Mouse (Mus musculus): ENCODE results near the gene Ubiad1. TPM values are rescaled to one million over a fixed set of nuclear protein-coding genes. Genes with fewer than 3 reads are reported as not detected.

The Ubiad1 gene
- polyA plus RNA-seq, 1 experiment from 2014 or later: 18.3 TPM

DNA sequence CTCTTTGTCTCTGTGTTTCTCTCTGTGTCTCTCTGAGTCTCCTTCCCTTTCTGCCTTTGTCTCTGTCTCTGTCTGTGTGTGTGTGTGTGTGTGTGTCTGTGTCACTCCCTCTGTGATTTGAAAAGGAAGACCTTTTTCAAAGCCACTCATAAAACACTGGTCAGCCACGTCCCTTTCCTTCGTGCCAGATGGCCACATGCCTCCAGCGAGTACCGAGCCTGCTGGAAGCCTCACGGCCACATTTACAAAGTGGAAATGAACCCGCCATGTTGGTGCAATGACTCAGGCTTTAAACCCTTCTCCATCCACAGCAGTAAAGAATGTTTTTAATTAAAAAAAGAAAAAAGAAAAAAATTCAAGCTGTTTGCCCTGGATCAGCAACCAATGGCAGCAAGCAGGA is 48.7 kb downstream of the Ubiad1 start:
- Histone ChIP-seq H3K4me2 (no peak overlapping the region), H3K27me3 (replicated peaks) (peaks cover 16% of the 10 kb centered on the region; the same call in 1 of the 2 replicates), H3K9ac (no peak overlapping the region), H3K9me3 (replicated peaks) (no peaks in the 10 kb centered on the region), H3K27ac (no peak overlapping the region), H3K4me1 (no peaks in the 10 kb centered on the region), H3K36me3 (no peaks in the 10 kb centered on the region), H3K4me3 (no peak overlapping the region)
- 70% methylated on average over 6 of the region's 6 CpGs for WGBS (ENCODE audit: insufficient replicate concordance)
- no peak for ATAC-seq

DNA sequence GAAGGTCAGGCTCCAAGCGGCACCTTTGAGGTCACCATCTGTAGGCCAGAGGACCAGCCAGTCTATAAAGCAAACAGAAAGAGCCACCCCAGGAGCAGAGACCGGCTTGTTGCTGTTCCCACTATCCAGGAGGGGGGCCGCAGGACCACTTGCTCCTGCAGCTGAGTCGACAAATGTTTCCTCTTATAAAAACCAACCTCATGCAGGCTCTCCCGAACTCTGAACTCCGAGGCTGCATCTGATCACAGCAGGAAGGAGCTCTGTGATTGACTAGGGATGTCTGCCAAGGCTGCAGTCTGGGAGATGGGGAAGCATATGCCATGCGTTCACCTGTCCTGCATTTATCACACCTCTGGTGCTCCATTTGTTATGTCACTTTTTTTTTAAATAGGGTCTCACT is 49.4 kb downstream of the Ubiad1 start:
- 54% methylated on average over 7 of the region's 7 CpGs for WGBS (ENCODE audit: insufficient replicate concordance)
- peaks cover 16% of the 10 kb centered on the region; the same call in 1 of the 2 replicates for H3K27me3 ChIP-seq (replicated peaks)
- no peaks in the 10 kb centered on the region for H3K36me3 ChIP-seq
- H3K27ac ChIP-seq: no peak overlapping the region
- no peaks in the 10 kb centered on the region for H3K9me3 ChIP-seq (replicated peaks)
- no peak overlapping the region for H3K9ac ChIP-seq
- no peak overlapping the region for H3K4me2 ChIP-seq
- H3K4me1 ChIP-seq: no peaks in the 10 kb centered on the region
- H3K4me3 ChIP-seq: no peak overlapping the region
- no peak for ATAC-seq

DNA sequence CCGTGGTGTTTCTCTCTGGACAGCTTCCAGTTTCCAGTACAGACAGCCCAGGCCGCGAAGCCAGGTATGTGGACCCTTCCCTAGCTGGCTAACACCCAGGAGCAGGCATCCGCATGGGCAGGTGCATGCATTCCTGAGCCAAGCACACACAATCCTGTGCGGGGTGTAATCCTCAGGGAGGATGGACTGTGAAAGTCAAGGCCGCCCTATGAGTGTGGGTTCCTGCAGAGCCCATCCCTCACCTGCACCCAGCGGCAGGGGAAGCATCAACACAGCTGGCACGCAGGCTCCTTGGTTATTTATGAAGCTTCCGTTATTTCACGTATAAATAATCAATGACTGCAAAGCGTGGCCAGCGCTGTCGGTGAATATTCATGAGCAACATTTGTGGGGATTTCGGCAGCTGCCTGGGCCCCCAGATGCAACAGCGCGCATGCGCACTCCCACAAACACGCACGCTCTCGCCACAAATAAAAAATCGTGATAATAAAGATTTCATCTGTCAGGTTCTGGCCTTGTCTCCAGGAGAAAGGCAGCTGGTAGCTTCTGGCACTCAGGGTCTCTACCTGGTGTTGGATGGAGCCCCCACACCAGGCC is 52.8 kb downstream of the Ubiad1 start:
- WGBS (ENCODE audit: insufficient replicate concordance): 57% methylated on average over 21 of the region's 21 CpGs
- Histone ChIP-seq H3K4me3 (no peak overlapping the region), H3K9me3 (replicated peaks) (no peaks in the 10 kb centered on the region), H3K4me1 (no peaks in the 10 kb centered on the region), H3K4me2 (no peak overlapping the region), H3K27me3 (replicated peaks) (peaks cover 16% of the 10 kb centered on the region; the same call in 1 of the 2 replicates), H3K9ac (no peak overlapping the region), H3K36me3 (no peaks in the 10 kb centered on the region), H3K27ac (no peak overlapping the region)
- no peak for ATAC-seq

DNA sequence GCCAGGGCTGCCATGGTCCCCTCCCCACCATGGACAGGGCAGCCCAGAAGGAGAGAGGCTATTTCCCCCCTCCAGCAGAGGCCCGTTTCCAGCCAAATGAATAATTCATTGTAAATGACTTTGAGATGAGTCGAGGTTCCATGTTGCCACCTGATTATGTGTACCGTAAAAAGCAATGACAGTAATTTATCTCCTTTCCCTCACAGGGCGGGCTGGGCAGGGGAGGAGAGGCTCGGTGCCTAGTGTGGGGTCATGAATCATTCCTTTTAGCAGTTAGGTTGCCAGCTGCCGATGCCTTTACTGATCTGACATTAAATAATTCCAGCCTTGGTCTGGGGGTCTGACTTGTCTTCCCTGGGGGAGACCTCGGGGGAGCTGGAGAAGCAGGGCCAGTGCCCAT is 54.9 kb downstream of the Ubiad1 start:
- no peak overlapping the region for H3K4me2 ChIP-seq
- no peak overlapping the region for H3K4me3 ChIP-seq
- H3K9ac ChIP-seq: no peak overlapping the region
- H3K27me3 ChIP-seq (replicated peaks): peaks cover 16% of the 10 kb centered on the region; the same call in 1 of the 2 replicates
- no peaks in the 10 kb centered on the region for H3K36me3 ChIP-seq
- H3K4me1 ChIP-seq: no peaks in the 10 kb centered on the region
- no peak for ATAC-seq
- 58% methylated on average over 7 of the region's 7 CpGs for WGBS (ENCODE audit: insufficient replicate concordance)
- H3K9me3 ChIP-seq (replicated peaks): no peaks in the 10 kb centered on the region
- H3K27ac ChIP-seq: no peak overlapping the region

DNA sequence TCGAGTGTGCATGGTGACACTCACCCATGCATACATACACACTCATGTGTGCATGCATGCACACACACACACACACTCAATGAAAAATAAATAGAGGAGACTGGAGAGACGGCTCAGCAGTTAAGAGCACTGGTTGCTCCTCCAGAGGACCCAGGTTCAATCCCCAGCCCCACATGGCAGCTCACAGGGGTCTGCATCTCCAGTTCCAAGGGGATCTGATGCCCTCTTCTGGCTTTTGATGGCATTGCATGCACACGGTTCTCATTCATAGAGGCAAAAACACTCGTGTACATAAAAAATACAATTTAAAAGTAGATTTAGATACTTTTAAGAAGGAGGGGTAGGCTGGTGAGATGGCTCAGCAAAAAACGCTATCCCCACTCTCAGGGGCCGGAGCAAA is 55.5 kb downstream of the Ubiad1 start:
- no peaks in the 10 kb centered on the region for H3K4me1 ChIP-seq
- ATAC-seq: no peak
- H3K27me3 ChIP-seq (replicated peaks): peaks cover 18% of the 10 kb centered on the region; the same call in 1 of the 2 replicates
- no peak overlapping the region for H3K4me3 ChIP-seq
- no peaks in the 10 kb centered on the region for H3K9me3 ChIP-seq (replicated peaks)
- 55% methylated on average over 6 of the region's 6 CpGs for WGBS (ENCODE audit: insufficient replicate concordance)
- H3K27ac ChIP-seq: no peak overlapping the region
- no peak overlapping the region for H3K4me2 ChIP-seq
- H3K36me3 ChIP-seq: no peaks in the 10 kb centered on the region
- no peak overlapping the region for H3K9ac ChIP-seq

DNA sequence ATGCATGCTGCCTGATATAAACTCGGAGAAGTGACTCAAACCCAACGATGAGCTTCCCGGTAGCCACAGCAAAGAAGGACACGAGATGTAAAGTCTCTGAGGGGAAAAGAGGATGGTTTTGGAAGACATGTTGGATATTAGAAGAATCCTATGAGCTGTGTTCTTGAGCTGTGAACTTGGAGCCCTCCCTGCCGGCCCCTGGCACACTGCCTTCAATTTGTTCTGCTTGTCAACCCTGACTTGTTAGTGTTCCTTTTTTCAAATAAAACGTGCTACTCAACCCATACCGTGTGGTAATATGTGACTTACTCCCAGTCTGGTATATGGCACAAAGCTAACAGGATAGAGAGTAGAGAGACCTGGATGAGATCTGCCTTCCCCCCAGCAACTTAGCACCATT is 59.3 kb downstream of the Ubiad1 start:
- Histone ChIP-seq H3K4me3 (no peak overlapping the region), H3K4me1 (no peaks in the 10 kb centered on the region), H3K27me3 (replicated peaks) (0 out of 2 replicates have a peak, but pooled peaks cover 5% of the 10 kb centered on the region), H3K9me3 (replicated peaks) (no peaks in the 10 kb centered on the region), H3K9ac (no peak overlapping the region), H3K4me2 (no peak overlapping the region), H3K36me3 (no peaks in the 10 kb centered on the region), H3K27ac (no peak overlapping the region)
- WGBS (ENCODE audit: insufficient replicate concordance): 72% methylated on average over 7 of the region's 7 CpGs
- ATAC-seq: no peak

Other genes starting within 250 kb of the Ubiad1 start
- 0.07 and 0.11 TPM in 2 replicates for gene Disp3, start 156.8 kb downstream of the Ubiad1 start, polyA plus RNA-seq (2016; fragmentation: Nextera tagmentation; extraction: Ambion mirVana)
- gene Mtor, start 3.8 kb upstream of the Ubiad1 start, polyA plus RNA-seq (2016; fragmentation: Nextera tagmentation; extraction: Ambion mirVana): 13.1 and 13.5 TPM in 2 replicates
- gene Angptl7, start 55.7 kb upstream of the Ubiad1 start, polyA plus RNA-seq (2016; fragmentation: Nextera tagmentation; extraction: Ambion mirVana): 0.29 and 0.37 TPM in 2 replicates
- 64.2 and 65.9 TPM in 2 replicates for gene Exosc10, start 113.7 kb upstream of the Ubiad1 start, polyA plus RNA-seq (2016; fragmentation: Nextera tagmentation; extraction: Ambion mirVana)
- 358 and 387 TPM in 2 replicates for gene Srm, start 146.7 kb upstream of the Ubiad1 start, polyA plus RNA-seq (2016; fragmentation: Nextera tagmentation; extraction: Ambion mirVana)
- gene Masp2, start 157.8 kb upstream of the Ubiad1 start, polyA plus RNA-seq (2016; fragmentation: Nextera tagmentation; extraction: Ambion mirVana): 7.7 and 8.5 TPM in 2 replicates
- 220 and 226 TPM in 2 replicates for gene Tardbp, start 182.2 kb upstream of the Ubiad1 start, polyA plus RNA-seq (2016; fragmentation: Nextera tagmentation; extraction: Ambion mirVana)
- not detected in 2 replicates for gene Gm572, start 198.5 kb upstream of the Ubiad1 start, polyA plus RNA-seq (2016; fragmentation: Nextera tagmentation; extraction: Ambion mirVana)

Measured in liver, embryonic 12.5 days (tissue).